Mouse (Mus musculus): ENCODE data around the gene Cops6.

- peak; percentile 58 for TF ChIP-seq CTCF (IDR thresholded peaks at IDR 0.05; ENCODE audit: low read depth)
- TF ChIP-seq EP300 (IDR thresholded peaks at IDR 0.05; ENCODE audit: low read depth) = no peak
These were observed 10.2 kb downstream of the Cops6 start for GRCm38 (mm10) chr5:138170936-138171561.

Measured in liver, embryonic 14.5 days (tissue).